Mouse (Mus musculus) hindbrain, embryonic 15.5 days (tissue): ENCODE results near the gene Fam222b. TPM values are rescaled to one million over a fixed set of nuclear protein-coding genes. Genes with fewer than 3 reads are reported as not detected.

Experiments
- ATAC-seq: fragments of 200-750 bp; cut with Nextera tagmentation; 2 replicates; pipeline ENCODE4 v1.8.0; 2017; ENCODE audit warnings: low read depth, moderate number of reproducible peaks, moderate TSS enrichment; ENCODE audit not compliant: low FRiP score
- H3K27ac ChIP-seq: fragments of 300-500 bp; sonication (generic); replicated peaks from 2 replicates; pipeline ENCODE4 v1.5.1; 2015; ENCODE audit warnings: mild to moderate bottlenecking, inconsistent platforms
- H3K27me3 ChIP-seq: fragments of 300-500 bp; sonication (generic); 2 replicates; pipeline ENCODE4 v1.6.1; 2015; ENCODE audit warnings: control low read depth, inconsistent platforms
- H3K36me3 ChIP-seq: fragments of 300-500 bp; sonication (generic); 2 replicates; pipeline ENCODE4 v1.6.1; 2015; ENCODE audit warnings: control low read depth, inconsistent platforms
- H3K4me1 ChIP-seq: fragments of 300-500 bp; sonication (generic); replicated peaks from 2 replicates; pipeline ENCODE4 v1.6.1; 2015; ENCODE audit warnings: control low read depth, inconsistent platforms
- H3K4me2 ChIP-seq: fragments of 300-500 bp; sonication (generic); 2 replicates; pipeline ENCODE4 v1.6.1; 2015; ENCODE audit warnings: moderate library complexity, mild to moderate bottlenecking, inconsistent platforms
- H3K4me3 ChIP-seq: fragments of 300-500 bp; sonication (generic); 2 replicates; pipeline ENCODE4 v1.5.1; 2015; ENCODE audit warnings: mild to moderate bottlenecking, inconsistent platforms
- H3K9ac ChIP-seq: fragments of 300-500 bp; sonication (generic); 2 replicates; pipeline ENCODE4 v1.6.1; 2015; ENCODE audit warnings: inconsistent platforms
- H3K9me3 ChIP-seq: fragments of 300-500 bp; sonication (generic); 2 replicates; pipeline ENCODE4 v1.6.1; 2016; ENCODE audit warnings: control low read depth, inconsistent platforms
- WGBS: fragments of 180-500 bp; shearing (Covaris S2); methylation state at CpG from one replicate; pipeline ENCODE4 v1.1.7; 2015; 5-methylcytosine and 5-hydroxymethylcytosine counted together
- polyA plus RNA-seq: library from polyadenylated mRNA; unstranded; fragments of >200 nt; fragmentation: Nextera tagmentation; extraction: Ambion mirVana; gene quantifications from 2 replicates; pipeline ENCODE4 v1.2.1, GENCODE M21; 2015

The Fam222b gene
- polyA plus RNA-seq, 1 experiment from 2014 or later, result 33.3 TPM

GRCm38 (mm10) chr11:78146168-78146567 is 51.7 kb downstream of the Fam222b start:
- Histone ChIP-seq H3K4me1 (no peaks in the 10 kb centered on the region), H3K4me2 (no peak overlapping the region), H3K36me3 (peaks cover 45% of the 10 kb centered on the region), H3K27me3 (no peaks in the 10 kb centered on the region), H3K9ac (no peak overlapping the region), H3K27ac (no peak overlapping the region), H3K9me3 (no peaks in the 10 kb centered on the region), H3K4me3 (no peak overlapping the region)
- 84% methylated on average over 5 of the region's 5 CpGs for WGBS
- no peak for ATAC-seq

- H3K4me2 ChIP-seq, result no peak overlapping the region
- WGBS, result 95% methylated on average over 6 of the region's 6 CpGs
- H3K27ac ChIP-seq, result no peak overlapping the region
- no peak for ATAC-seq
- H3K36me3 ChIP-seq, result peaks cover 47% of the 10 kb centered on the region
- H3K4me1 ChIP-seq, result peaks cover 1% of the 10 kb centered on the region
- no peaks in the 10 kb centered on the region for H3K9me3 ChIP-seq
- no peak overlapping the region for H3K9ac ChIP-seq
- H3K27me3 ChIP-seq, result no peaks in the 10 kb centered on the region
- no peak overlapping the region for H3K4me3 ChIP-seq
These were observed 52.5 kb downstream of the Fam222b start for GRCm38 (mm10) chr11:78146707-78147543.

- Histone ChIP-seq H3K4me1 (peaks cover 39% of the 10 kb centered on the region), H3K9me3 (no peaks in the 10 kb centered on the region), H3K27ac (no peak overlapping the region), H3K27me3 (no peaks in the 10 kb centered on the region), H3K4me3 (no peak overlapping the region), H3K36me3 (peaks cover 45% of the 10 kb centered on the region), H3K9ac (no peak overlapping the region), H3K4me2 (no peak overlapping the region)
- WGBS, result 29% methylated on average over 1 of the region's 1 CpGs
- no peak for ATAC-seq
These were observed 56.7 kb downstream of the Fam222b start for GRCm38 (mm10) chr11:78151161-78151560.

- Histone ChIP-seq H3K4me3 (no peak overlapping the region), H3K4me2 (peak overlapping the region; percentile 18), H3K4me1 (peaks cover 46% of the 10 kb centered on the region), H3K9ac (no peak overlapping the region), H3K9me3 (no peaks in the 10 kb centered on the region), H3K27ac (peak overlapping the region; percentile 85), H3K27me3 (no peaks in the 10 kb centered on the region), H3K36me3 (peaks cover 41% of the 10 kb centered on the region)
- WGBS, result 32% methylated on average over 9 of the region's 9 CpGs
- ATAC-seq, result peak; percentile 84
These were observed 58.1 kb downstream of the Fam222b start for GRCm38 (mm10) chr11:78152299-78153231.

- Histone ChIP-seq H3K4me2 (no peak overlapping the region), H3K27me3 (no peaks in the 10 kb centered on the region), H3K4me3 (no peak overlapping the region), H3K36me3 (peaks cover 53% of the 10 kb centered on the region), H3K9ac (peak overlapping the region; percentile 6; the same call in 1 of the 2 replicates), H3K9me3 (no peaks in the 10 kb centered on the region), H3K27ac (peak overlapping the region; percentile 85), H3K4me1 (peaks cover 47% of the 10 kb centered on the region)
- 61% methylated on average over 13 of the region's 13 CpGs for WGBS
- 0 out of 2 replicates have a peak, but pooled peaks have one; percentile 13 for ATAC-seq
These were observed 59.3 kb downstream of the Fam222b start for GRCm38 (mm10) chr11:78153778-78154177.

- H3K27me3 ChIP-seq, result no peaks in the 10 kb centered on the region
- H3K36me3 ChIP-seq, result peaks cover 58% of the 10 kb centered on the region
- 63% methylated on average over 5 of the region's 5 CpGs for WGBS
- H3K4me3 ChIP-seq, result no peak overlapping the region
- H3K27ac ChIP-seq, result peak overlapping the region; percentile 43; the same call in 1 of the 2 replicates
- no peak overlapping the region for H3K4me2 ChIP-seq
- H3K4me1 ChIP-seq, result peaks cover 52% of the 10 kb centered on the region
- no peaks in the 10 kb centered on the region for H3K9me3 ChIP-seq
- no peak for ATAC-seq
- H3K9ac ChIP-seq, result no peak overlapping the region
These were observed 61.2 kb downstream of the Fam222b start for GRCm38 (mm10) chr11:78155674-78156073.

GRCm38 (mm10) chr11:78156156-78156699 is 61.8 kb downstream of the Fam222b start:
- Histone ChIP-seq H3K36me3 (peaks cover 56% of the 10 kb centered on the region), H3K27ac (peak overlapping the region; percentile 36), H3K27me3 (no peaks in the 10 kb centered on the region), H3K9ac (no peak overlapping the region), H3K9me3 (no peaks in the 10 kb centered on the region), H3K4me2 (no peak overlapping the region), H3K4me1 (peaks cover 55% of the 10 kb centered on the region), H3K4me3 (no peak overlapping the region)
- 78% methylated on average over 6 of the region's 6 CpGs for WGBS
- no peak for ATAC-seq

- H3K4me2 ChIP-seq, result no peak overlapping the region
These were observed 64.6 kb downstream of the Fam222b start for GRCm38 (mm10) chr11:78159096-78159495.

GRCm38 (mm10) chr11:78159557-78159956 is 65.1 kb downstream of the Fam222b start:
- 0 out of 2 replicates have a peak overlapping the region, but pooled peaks have one; percentile 18 for H3K27ac ChIP-seq
- H3K9me3 ChIP-seq, result no peaks in the 10 kb centered on the region
- H3K9ac ChIP-seq, result no peak overlapping the region
- peaks cover 55% of the 10 kb centered on the region for H3K4me1 ChIP-seq
- H3K27me3 ChIP-seq, result no peaks in the 10 kb centered on the region
- H3K4me3 ChIP-seq, result no peak overlapping the region
- peaks cover 47% of the 10 kb centered on the region for H3K36me3 ChIP-seq
- 87% methylated on average over 7 of the region's 7 CpGs for WGBS
- no peak overlapping the region for H3K4me2 ChIP-seq
- no peak for ATAC-seq

More at GRCm38 (mm10) chr11:78159096-78159495, 64.6 kb downstream of the Fam222b start:
- no peak overlapping the region for H3K4me3 ChIP-seq
- no peak overlapping the region for H3K9ac ChIP-seq
- H3K36me3 ChIP-seq, result peaks cover 52% of the 10 kb centered on the region
- H3K27ac ChIP-seq, result 0 out of 2 replicates have a peak overlapping the region, but pooled peaks have one; percentile 18
- ATAC-seq, result peak; percentile 28; the same call in 1 of the 2 replicates
- H3K4me1 ChIP-seq, result peaks cover 59% of the 10 kb centered on the region
- 23% methylated on average over 2 of the region's 2 CpGs for WGBS
- no peaks in the 10 kb centered on the region for H3K27me3 ChIP-seq
- H3K9me3 ChIP-seq, result no peaks in the 10 kb centered on the region

- ATAC-seq, result no peak
- peaks cover 49% of the 10 kb centered on the region for H3K4me1 ChIP-seq
- WGBS, result 90% methylated on average over 18 of the region's 18 CpGs
These were observed 65.7 kb downstream of the Fam222b start for GRCm38 (mm10) chr11:78160171-78160570.

GRCm38 (mm10) chr11:78160675-78161074 is 66.2 kb downstream of the Fam222b start:
- H3K27ac ChIP-seq, result no peak overlapping the region
- ATAC-seq, result no peak
- 88% methylated on average over 3 of the region's 3 CpGs for WGBS
- H3K27me3 ChIP-seq, result no peaks in the 10 kb centered on the region
- H3K4me3 ChIP-seq, result no peak overlapping the region
- peaks cover 41% of the 10 kb centered on the region for H3K36me3 ChIP-seq
- no peak overlapping the region for H3K9ac ChIP-seq
- H3K9me3 ChIP-seq, result no peaks in the 10 kb centered on the region
- peaks cover 47% of the 10 kb centered on the region for H3K4me1 ChIP-seq
- no peak overlapping the region for H3K4me2 ChIP-seq

More at GRCm38 (mm10) chr11:78160171-78160570, 65.7 kb downstream of the Fam222b start:
- Histone ChIP-seq H3K36me3 (peaks cover 43% of the 10 kb centered on the region), H3K4me3 (no peak overlapping the region), H3K9me3 (no peaks in the 10 kb centered on the region), H3K27me3 (no peaks in the 10 kb centered on the region), H3K9ac (no peak overlapping the region), H3K4me2 (no peak overlapping the region), H3K27ac (0 out of 2 replicates have a peak overlapping the region, but pooled peaks have one; percentile 18)
